Mouse (Mus musculus) layer of hippocampus, postnatal 25 days (tissue): ENCODE results near the gene Cdk8. TPM values are rescaled to one million over a fixed set of nuclear protein-coding genes. Genes with fewer than 3 reads are reported as not detected.

ENCODE experiments used
- DNase-seq, 2 experiments: peaks; one replicate each; pipeline ENCODE4 v3.0.0; 2022; ENCODE audit warnings: mixed read lengths in 2 of 2, low spot score in 1 of 2; ENCODE audit errors: extremely low spot score in 1 of 2
- total RNA-seq, 2 experiments: library from RNA; stranded (reverse); gene quantifications; 2 replicates each; pipeline ENCODE4 v1.2.3; 2021

Gene Cdk8
- total RNA-seq, 2 experiments from 2014 or later = 39.7 to 48.8 TPM

DNA sequence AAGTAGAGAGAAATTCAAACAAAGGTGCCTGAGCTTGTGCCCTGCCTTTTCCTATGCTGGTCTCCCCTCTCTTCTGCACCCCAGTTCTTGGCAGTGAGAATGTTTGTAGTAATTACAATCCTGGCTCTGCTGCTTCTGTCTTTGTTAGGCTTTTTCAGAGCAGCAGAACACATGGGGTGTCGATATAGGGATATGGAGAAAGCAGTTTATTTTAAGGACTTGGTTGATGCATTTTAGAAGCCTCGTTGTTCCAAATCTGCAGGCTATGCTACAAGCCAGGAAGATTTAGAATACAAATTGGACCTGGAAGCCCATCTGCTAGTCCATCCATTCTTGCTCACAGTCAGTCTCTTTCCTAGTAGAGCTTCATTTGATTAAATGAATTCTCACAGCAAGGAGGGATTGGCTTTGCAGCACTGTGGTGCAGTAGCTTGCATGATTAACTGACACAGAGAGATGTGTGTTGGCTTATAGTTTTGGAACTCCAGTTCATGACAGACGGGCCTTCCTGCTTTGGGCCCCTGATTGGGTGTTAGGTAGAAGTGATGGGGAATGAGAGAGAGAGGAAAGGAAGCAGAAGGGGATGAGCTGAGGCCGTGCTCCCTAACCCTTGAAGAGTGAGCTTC, 43.5 kb downstream of the Cdk8 start:
- DNase-seq = no peak

DNA sequence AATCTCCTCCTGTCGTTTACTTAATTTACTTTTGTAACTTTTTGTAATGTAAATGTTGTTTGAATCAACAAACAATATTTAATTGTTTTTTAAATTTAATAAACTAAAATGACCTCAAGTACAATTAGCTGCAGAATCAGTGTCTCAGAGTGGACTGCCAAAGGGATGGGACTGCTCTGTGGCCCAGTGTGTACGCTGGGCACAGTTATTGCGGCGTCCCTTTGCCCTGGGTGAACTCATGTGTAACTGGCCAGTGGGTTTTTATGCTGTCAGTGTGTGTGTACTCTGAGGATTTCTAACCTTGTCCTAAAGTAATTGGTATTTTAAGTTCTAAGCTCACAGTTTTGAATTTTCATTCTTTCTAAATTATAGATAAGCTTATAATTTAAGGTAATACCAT, 46.5 kb downstream of the Cdk8 start:
- no peak for DNase-seq

DNA sequence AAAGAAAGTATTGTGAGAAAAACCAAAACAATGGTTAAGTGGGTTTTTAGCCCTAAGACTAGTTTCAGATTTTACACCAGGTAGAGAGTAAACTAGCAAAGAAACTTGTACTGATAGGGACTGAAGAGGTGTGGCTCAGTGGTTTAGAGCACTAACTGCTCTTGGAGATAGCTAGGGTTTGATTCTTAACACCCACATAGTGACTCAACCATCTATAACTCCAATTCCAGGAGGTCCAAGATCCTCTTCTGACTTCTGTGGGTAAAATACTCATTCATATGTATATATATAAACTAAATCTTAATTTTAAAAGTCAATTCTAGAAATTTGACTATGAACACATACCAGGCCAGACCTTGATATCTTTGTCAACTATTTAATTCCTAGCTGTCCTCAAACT, 49.0 kb downstream of the Cdk8 start:
- no peak for DNase-seq

DNA sequence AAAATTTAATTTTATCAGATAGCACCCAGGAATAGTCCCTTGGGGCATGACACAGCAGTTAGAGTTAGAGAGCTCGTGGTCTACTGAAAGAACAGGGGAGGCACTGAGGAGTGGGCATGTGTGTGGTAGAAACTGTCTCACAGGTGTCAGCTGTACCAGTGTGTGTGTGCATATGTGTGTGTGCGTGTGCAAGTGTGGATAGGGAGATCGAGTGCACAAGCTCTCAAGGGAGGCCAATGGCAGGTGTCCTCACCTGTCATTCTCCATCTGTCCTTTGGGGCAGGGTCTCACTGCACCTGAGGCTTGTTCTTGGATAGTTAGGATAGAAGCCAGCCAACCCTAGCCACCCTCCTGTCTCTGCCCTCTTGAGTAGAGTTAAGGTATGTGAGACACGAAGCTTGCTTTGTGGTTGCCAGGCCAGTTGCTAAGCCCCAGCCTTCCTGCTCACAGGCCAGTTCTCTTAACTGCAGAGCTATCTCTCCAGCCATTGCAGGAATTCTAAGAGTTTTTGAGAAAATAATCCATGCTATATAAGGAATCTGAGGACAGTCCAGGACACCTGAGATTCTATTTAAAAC, 50.3 kb downstream of the Cdk8 start:
- no peak for DNase-seq

DNA sequence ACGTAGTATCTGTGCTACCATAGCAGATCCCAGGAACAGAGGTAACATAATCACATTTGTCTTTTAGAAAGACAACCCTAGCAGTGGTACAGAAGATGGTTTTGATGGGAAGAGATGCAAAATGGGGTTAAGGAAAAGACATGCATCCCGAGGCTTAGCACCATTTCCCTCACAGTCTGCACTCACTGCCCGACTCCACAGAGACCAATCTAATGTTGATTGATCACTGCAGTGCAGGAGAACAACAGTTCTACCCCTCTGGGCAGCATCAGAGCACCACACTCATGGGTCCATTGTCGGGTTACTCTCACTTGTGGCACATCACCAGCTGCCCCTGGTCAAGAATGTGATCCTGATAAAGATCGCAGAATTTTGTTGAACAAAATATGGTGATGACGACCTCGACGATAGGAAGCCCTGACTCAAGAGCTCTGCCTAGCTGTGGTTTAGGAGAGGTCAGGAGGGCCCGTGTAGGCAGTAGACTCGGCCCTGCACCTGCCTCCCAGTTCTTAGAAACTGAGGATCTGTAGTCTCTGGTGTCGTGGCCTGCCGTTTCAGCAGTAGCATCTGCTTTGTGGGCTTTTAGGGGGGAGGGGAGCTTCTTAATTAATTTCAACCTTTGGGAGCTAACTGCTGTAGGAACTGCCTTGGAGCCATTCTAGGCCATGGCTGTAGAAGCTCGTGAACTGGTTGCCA, 51.0 kb downstream of the Cdk8 start:
- no peak for DNase-seq

DNA sequence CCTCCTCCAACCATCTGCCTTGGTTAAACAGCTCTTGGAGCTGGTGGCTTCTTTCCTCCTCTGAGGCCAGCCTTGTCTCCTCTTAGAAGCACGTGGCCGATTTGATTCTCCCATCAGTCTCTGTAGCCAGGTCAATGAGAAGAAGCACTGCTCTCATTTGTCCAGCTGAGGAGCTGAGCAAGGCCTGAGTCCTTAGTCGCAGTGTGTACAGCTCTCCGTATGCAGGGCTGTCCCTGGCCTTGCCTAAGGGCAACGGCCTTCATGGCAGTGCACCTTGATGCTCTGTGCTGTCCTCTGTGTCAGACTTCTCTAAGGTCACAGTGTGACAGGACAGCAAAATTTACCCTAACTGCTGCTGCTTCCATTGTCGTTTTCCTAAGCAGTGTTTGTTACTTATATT, 52.9 kb downstream of the Cdk8 start:
- no peak for DNase-seq

DNA sequence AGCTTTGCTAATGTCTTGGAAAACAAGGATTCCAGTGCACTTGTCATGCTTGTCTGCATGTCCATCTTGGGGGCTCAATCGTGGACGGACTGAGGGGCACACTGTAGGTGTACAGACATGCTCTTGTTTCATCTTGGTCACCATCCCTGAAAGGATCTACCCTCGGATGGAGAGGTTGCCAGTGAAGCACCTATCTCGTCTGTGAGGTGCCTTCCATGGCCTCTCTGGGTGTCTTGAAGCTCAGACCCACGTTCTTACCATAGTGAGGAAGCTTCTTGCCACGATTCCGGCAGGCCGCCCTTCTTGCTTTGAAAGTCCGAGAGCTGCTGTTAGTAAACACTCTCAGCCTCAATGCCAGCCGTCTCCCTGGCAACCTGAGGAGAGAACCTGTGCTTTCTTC, 56.4 kb downstream of the Cdk8 start:
- DNase-seq = no peak

DNA sequence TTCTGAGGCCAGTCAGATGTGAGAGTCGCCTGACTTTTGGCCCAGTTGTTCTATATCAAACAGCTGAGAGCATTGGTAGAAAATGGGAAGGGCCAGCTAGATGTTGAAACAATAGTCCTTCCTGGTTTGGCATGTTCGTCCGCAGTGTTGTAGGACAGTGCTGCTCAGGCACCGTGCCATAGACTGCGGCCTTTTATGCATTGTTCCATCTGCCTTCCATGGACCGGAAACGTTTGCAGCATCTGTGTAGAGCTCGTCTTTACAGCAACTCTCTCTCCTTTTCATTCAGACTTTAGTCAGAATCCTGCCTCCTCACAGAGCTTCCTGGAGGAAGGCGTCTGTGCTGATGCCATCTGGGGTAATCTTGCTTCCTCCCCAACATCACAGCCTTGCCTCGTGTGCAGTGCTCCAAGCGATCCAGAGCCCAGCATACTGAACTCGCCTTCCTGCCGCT, 57.0 kb downstream of the Cdk8 start:
- DNase-seq = no peak

DNA sequence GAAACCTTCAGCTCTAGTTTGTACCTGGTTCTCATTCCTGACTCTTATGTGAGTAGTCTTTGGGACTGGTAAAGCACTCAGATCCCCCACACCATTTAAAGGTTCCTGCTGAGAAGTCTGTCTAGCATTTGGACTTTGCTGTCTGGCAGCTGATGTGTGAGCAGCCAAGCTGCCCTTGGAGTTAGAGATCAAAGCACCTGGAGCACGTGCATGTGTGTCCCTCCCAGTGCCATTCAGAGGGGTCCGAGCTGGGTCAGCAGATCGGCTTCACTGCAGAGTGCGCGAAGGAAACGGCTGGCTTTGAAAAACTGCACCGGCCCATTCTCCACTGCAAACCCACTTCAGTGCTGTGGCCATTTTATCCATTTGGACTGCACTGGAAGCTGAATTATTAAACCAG, 58.9 kb downstream of the Cdk8 start:
- DNase-seq = no peak

DNA sequence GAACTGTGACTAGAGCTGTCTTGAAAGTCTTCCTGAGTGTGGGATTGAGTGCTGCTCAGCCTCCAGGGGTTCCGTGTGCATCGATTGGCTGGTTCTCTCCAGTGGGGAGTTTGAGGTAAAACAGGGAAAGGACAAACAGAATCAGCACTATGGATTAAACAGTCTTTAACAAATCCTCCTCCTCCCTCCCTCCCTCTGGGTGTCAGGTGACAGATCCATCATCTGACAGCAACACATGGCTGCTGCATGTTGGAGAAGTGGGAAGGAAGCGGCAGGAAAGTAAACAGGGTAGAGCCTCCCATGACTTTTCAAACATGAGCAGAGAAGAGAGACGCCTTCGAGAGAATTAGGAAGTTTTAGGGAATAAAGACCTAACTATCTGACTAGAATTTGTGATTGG, 59.4 kb downstream of the Cdk8 start:
- DNase-seq = no peak

DNA sequence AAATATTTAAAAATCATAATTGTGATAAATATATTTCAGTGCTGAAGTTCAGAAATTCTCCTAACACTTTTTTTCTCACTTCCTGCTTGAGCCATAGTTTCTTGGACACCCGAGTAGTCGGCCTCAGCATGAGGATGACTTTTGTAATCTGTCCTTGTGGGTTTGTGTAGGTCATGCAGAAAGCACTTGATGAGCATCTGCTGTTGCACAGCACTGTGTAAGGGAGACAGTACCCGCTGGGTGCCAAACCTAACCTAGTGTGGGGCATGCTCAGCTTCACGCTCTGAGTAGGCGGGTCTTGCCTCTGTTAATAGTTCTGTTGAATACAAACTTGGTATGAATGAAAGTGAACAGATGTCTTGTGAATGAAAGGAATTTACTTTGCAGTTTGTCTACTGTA, 60.5 kb downstream of the Cdk8 start:
- DNase-seq = no peak

DNA sequence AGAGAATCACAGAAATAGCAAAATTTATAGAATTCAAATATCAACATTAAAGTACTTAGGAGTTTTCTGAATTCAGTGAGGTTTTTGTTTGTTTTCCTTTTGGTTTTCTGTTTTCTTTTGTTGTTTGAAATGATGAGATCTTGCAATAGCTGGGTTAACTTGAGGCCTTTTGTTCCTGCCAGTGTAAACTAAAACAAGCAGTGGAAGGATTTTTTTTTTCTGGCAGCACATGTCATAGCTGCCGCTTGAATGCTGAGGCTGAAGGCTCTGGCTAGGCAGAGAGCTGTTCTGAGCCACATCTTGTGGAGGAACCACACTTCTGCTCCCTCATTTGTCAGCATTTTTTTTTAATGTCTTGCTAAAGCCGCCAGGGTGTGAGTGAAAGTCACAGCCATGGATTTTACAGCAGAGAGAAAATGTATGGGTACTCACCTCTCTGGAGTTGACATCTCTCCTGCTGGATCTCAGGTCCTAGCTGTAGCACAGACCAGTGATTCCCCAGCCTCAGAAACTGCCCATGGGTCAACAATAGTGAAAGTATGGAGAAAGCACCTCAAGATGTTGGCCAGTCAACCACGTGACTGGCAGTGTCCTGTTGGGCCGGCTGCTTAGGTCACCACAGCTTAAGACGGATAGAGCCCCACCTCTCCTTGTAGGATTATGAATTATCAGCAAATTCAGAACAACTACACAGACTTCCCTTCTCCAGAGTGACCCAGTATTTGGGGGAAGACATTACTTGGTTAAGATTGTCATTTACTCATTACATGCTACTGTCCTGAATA, 62.1 kb downstream of the Cdk8 start:
- DNase-seq = no peak

DNA sequence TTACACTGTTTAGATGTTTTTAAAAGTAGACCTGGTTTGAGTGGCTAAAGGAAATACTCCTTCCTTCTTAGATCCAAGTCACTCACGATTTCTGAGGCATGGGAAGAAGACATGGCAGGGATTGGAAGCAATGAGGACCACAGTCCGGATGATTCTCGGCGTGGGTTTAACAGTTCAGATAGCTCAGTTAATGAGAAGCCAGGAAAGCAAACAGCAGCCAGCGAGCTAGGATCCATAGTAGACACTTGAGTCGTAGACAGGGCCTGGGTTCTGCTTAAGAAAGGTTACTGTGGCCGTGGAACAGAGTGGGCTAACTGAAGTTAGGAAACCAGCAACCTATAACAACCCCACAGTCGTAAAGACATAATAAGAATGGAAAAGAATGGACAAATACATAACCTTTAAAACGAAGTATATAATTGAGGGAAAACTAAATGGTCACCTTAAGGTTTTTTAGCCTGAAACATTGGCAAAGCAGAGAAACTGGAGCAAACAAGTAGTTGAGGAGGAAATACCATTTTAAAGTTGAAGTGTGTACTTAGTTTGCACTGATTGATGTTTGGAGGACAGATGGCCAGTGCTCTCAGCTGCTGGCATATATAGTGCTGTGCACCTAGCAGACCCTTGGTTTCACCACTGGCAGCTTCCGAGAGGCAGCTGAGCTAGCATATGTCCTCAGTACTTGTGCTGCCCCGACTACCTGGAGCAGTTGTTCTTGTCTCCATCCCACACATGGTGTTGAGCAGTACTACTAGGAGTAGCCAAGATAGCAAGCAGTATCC, 63.1 kb downstream of the Cdk8 start:
- DNase-seq = no peak

DNA sequence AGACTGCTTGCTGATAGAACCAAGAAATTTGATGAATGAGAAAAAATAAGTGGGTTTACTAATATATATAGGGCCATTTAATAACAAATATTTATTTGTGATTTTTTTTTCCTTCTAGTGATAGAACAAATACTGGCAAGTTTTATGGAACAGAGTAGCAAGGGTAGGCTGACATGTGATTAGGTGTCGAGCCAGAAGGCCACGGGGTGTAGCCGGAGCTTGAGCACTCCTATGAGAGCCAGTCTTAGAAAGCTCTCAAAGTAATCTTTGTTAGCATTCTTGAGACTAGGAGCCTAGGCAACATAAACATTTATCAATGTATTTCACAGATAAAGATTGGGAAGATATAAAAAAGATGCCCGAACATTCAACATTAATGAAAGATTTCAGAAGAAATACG, 63.8 kb downstream of the Cdk8 start:
- no peak for DNase-seq

DNA sequence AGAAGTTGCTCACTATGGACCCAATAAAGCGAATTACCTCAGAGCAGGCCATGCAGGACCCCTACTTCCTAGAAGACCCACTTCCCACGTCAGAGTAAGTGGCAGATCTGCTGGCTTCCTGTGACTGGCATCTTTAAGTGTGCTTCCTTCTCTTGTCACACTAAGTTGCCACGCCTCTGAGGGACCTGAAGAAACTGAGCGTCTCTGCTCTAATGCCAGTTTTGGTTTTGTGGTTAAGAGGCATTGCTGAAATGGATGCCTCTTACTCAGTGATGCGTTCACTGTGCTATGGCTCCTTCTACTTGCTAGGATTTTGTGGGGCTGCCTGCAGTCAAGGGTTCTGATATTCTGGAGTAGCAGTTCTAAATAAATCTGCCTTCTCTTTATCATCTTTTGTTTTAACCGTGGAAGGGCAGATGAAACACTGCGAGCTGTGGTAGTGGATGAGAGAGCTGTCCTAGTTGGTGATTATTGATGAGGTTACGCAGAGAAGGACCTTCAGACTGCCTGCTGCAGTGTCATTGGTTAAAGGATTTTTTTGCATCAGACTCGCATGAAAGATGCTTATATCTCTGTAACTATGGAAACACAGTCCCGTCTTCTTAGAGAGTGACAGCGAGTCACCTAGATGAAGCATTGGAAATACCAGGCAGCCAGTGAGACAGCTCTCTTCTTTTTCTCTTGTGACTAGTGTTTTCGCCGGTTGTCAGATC, 67.9 kb downstream of the Cdk8 start:
- no peak for DNase-seq

DNA sequence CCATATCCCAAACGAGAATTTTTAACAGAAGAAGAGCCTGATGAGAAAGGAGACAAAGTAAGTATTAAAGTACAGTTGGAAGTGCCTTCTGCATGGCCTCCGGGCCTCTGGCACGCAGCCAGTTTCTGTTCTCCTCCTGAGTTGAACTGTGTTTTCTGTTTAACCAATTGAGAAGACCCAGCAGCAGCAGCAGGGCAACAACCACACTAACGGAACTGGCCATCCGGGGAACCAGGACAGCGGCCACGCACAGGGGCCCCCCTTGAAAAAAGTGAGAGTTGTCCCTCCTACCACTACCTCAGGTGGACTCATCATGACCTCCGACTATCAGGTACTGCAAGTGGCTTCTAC, 68.5 kb downstream of the Cdk8 start:
- peak in 1 of 2 experiments; percentile 53 for DNase-seq

DNA sequence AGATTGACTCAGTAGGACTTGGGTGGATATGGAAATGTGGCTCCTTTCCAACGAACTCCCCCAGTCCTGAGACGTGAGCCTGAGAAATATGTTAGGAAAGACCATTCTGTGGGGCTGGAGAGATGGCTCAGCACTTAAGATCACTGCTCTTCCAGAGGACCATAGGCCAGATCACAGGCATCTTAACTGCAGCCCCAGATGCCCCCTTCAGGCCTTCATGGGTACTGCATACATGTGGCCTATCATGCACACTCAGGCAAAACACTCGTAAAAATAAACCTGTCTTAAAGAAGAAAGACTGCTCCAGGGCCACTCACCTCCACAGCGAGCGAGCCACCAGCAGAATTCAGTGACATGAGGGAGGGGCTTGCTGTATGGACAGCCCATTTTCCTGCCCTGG, 72.4 kb downstream of the Cdk8 start:
- DNase-seq = peak; percentile 41 to 70

DNA sequence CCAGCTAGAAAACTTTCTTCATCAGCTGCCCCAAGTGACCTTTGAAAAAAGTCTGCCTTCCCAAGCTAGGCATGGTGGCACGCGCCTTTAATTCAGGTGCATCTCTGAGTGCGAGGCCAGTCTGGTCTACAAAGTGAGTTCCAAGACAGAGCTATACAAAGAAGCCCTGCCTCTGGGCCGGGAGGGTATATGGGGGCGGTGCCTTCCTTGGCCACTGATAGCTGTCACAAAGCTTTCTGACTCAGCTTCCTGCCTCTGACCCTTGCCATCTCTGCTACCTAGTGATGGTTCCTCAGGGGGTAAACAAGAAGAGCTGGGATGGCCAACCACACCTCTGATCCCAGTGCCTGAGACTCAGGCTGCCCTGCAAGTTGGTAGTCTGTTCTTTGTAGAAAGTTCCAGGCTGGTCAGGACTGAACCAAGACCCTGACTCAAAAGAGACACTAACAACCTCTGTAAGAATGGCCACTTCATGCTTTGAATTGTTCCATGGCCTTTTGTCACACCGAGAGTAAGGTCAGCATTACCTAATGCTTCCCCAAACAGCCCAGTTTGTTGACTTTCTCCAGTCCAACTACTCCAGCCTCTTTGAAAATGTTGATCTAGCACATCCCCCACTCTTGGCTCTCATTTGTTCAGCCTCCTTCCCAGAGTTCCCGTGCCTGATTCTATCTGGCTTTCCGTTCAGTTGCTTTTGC, 76.2 kb downstream of the Cdk8 start:
- DNase-seq = no peak

DNA sequence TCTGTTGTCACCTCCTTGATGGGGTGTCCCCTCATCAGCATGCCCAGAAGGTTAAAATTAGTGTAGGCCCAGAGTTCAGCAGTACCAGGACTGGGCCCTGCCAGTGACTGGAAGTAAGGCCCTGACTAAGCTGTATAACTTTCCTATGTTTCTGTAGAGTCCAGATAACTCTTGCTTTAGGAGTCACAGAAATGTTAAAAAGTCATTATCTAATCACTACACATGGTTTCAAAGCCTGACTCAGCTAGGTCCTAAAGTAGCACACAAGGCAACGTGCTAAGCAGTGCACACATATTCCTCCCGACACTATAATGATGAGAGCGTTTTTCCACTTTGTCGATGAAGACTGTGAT, 76.7 kb downstream of the Cdk8 start:
- DNase-seq = no peak

DNA sequence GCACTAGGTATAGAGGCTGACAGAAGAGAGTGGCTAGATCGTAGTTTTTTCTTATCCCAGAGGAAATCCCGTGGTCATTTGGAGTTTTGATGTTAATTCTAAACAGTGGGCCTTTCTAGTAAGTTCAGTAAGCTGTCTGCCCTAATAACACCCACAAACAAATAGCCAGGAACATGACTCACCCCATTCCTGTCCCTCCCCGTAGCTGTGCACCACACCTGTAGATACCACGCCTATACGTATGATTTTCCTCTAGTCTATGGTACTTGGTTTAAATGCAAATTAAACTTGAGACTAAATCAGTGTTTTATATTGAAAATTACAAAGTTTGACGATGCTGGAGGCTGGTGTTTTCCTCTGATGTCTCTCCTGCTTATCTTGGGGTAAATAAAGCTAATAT, 83.5 kb downstream of the Cdk8 start:
- no peak for DNase-seq
